Mouse (Mus musculus) embryonic facial prominence, embryonic 11.5 days (tissue): ENCODE data around the gene Olfr822. TPM values are rescaled to one million over a fixed set of nuclear protein-coding genes. Genes with fewer than 3 reads are reported as not detected.

Experiments
- polyA plus RNA-seq: library from polyadenylated mRNA; unstranded; fragments of >200 nt; fragmentation: Nextera tagmentation; extraction: Ambion mirVana; gene quantifications from 2 replicates; pipeline ENCODE4 v1.2.1, GENCODE M21; 2014

Gene Olfr822
- polyA plus RNA-seq, 1 experiment from 2014 or later, result not detected

Other genes with a start within 250 kb of the Olfr822 start
- not detected in 2 replicates for gene Olfr812, start 225.1 kb upstream of the Olfr822 start, polyA plus RNA-seq
- not detected in 2 replicates for gene Olfr813, start 215.8 kb upstream of the Olfr822 start, polyA plus RNA-seq
- gene Olfr814, start 191.4 kb upstream of the Olfr822 start, polyA plus RNA-seq, result not detected in 2 replicates
- gene Olfr815, start 165.3 kb upstream of the Olfr822 start, polyA plus RNA-seq, result not detected in 2 replicates
- not detected in 2 replicates for gene Olfr816, start 155.6 kb upstream of the Olfr822 start, polyA plus RNA-seq
- not detected in 2 replicates for gene Olfr818, start 122.1 kb upstream of the Olfr822 start, polyA plus RNA-seq
- gene Olfr819, start 103.9 kb upstream of the Olfr822 start, polyA plus RNA-seq, result not detected in 2 replicates
- gene Olfr247, start 95.1 kb upstream of the Olfr822 start, polyA plus RNA-seq, result not detected in 2 replicates
- not detected in 2 replicates for gene Gm10310, start 86.1 kb upstream of the Olfr822 start, polyA plus RNA-seq
- not detected in 2 replicates for gene Olfr820, start 58.6 kb upstream of the Olfr822 start, polyA plus RNA-seq
- gene Olfr821, start 40.9 kb upstream of the Olfr822 start, polyA plus RNA-seq, result not detected in 2 replicates
- gene Olfr823, start 44.2 kb downstream of the Olfr822 start, polyA plus RNA-seq, result not detected in 2 replicates
- gene Olfr824, start 58.8 kb downstream of the Olfr822 start, polyA plus RNA-seq, result not detected in 2 replicates
- gene Olfr825, start 95.6 kb downstream of the Olfr822 start, polyA plus RNA-seq, result not detected in 2 replicates
- gene Olfr826, start 113.0 kb downstream of the Olfr822 start, polyA plus RNA-seq, result not detected in 2 replicates
- 0.27 TPM in 1 of 2 replicates, not detected in the other for gene Olfr827, start 143.2 kb downstream of the Olfr822 start, polyA plus RNA-seq
- gene Neurod4, start 209.0 kb downstream of the Olfr822 start, polyA plus RNA-seq, result 4.8 and 5.7 TPM in 2 replicates